Mouse (Mus musculus): ENCODE data around the gene Twf1. TPM values are rescaled to one million over a fixed set of nuclear protein-coding genes. Genes with fewer than 3 reads are reported as not detected.

Twf1 gene
- polyA plus RNA-seq, 1 experiment from 2014 or later, result 81.7 TPM

DNA sequence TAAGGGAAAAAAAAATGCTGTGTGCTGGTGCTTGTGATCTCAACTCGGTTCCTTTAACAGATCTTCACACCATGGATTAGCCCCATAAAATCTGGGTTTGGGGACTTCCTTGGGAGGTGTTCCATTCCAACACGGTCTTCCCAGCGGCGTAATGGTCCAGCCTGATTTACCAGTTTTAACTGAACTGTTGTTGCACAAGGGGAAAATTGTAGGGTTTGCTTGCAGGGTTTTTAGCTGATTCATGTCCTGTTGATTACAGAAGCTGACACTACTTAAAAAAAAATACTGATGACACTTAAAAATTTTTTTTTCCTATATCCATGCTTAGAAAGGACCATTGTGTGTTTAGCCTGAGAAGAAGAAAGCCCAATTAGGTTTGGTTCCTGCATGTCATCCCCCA is 1.7 kb upstream of the Twf1 start:
- DNase-seq (no peak), ATAC-seq (ENCODE audit: insufficient read depth) (no peak)
- Histone ChIP-seq H3K4me1 (ENCODE audit: insufficient read depth) (no peaks in the 10 kb centered on the region), H3K27me3 (ENCODE audit: insufficient read depth, low read length) (no peaks in the 10 kb centered on the region), H3K27ac (ENCODE audit: low read depth) (no peak overlapping the region), H3K9me3 (ENCODE audit: low read depth, low read length) (no peaks in the 10 kb centered on the region), H3K36me3 (ENCODE audit: insufficient read depth) (peaks cover 4% of the 10 kb centered on the region; the same call in 1 of the 2 replicates), H3K9ac (no peak overlapping the region), H3K4me2 (no peak overlapping the region), H3K4me3 (ENCODE audit: low read depth, low read length) (no peak overlapping the region)
- TF ChIP-seq CTCF (IDR thresholded peaks at IDR 0.05; ENCODE audit: low read depth), result no peak
- WGBS, result 83% methylated on average over 4 of the region's 4 CpGs

- Histone ChIP-seq H3K9ac (no peak overlapping the region; the same call in 1 of the 2 replicates), H3K36me3 (ENCODE audit: insufficient read depth) (peaks cover 16% of the 10 kb centered on the region), H3K9me3 (ENCODE audit: low read depth, low read length) (no peaks in the 10 kb centered on the region), H3K4me1 (ENCODE audit: insufficient read depth) (no peaks in the 10 kb centered on the region), H3K27ac (ENCODE audit: low read depth) (no peak overlapping the region), H3K27me3 (ENCODE audit: insufficient read depth, low read length) (no peaks in the 10 kb centered on the region), H3K4me3 (ENCODE audit: low read depth, low read length) (peak overlapping the region; percentile 95), H3K4me2 (peak overlapping the region; percentile 58)
- ATAC-seq (ENCODE audit: insufficient read depth) (peak; percentile 36; the same call in 1 of the 2 replicates), DNase-seq (no peak)
- WGBS, result 10% methylated on average over 8 of the region's 8 CpGs
- TF ChIP-seq CTCF (IDR thresholded peaks at IDR 0.05; ENCODE audit: low read depth), result no peak
Measured at GRCm38 (mm10) chr15:94590083-94590482, 394 bp upstream of the Twf1 start.

DNA sequence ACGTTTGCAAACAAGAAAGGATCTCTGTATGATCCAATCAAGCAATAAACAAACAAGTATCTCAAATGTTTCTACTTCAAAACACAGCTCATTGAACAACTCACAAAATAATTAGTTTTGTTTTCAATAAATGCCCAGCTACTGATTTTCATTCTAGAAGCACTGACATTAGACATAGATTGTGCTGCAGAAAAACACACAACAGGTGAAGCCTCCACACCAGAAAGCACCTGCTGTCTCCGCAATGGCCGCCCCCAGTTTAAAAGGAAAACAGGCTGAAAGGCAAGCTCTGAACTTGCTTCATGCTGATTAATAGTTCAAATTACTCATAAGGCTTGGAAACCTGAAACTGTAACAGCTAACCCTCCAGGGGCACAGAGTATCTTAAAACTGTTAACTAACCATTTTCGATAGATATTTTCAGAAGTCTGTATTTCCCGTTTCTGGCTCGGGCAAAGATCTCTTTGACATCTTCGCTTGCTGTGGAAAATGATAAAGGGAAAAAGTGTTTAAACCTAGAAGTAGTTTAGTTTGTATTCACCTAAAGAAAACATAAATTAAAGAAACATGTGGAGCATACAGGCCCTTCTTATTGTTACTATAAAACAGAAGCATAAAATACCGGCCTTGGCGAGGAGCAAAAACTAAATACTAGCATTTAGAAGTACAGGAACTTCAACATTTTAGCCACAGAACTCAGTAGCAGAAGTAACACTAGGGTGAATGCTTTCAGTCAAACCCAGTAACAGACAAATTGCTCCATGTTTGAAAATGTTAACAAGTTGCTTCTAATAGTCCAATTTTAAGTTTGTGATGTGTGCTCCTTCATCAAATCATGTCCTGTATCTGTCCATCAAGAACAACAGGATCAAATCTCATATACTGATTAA is 1.6 kb downstream of the Twf1 start:
- 83% methylated on average over 9 of the region's 9 CpGs for WGBS
- no peak for TF ChIP-seq CTCF (IDR thresholded peaks at IDR 0.05; ENCODE audit: low read depth)
- Histone ChIP-seq H3K27me3 (ENCODE audit: insufficient read depth, low read length) (no peaks in the 10 kb centered on the region), H3K9me3 (ENCODE audit: low read depth, low read length) (no peaks in the 10 kb centered on the region), H3K4me1 (ENCODE audit: insufficient read depth) (no peaks in the 10 kb centered on the region), H3K4me2 (peak overlapping the region; percentile 72), H3K36me3 (ENCODE audit: insufficient read depth) (peaks cover 35% of the 10 kb centered on the region), H3K4me3 (ENCODE audit: low read depth, low read length) (peak overlapping the region; percentile 95), H3K27ac (ENCODE audit: low read depth) (no peak overlapping the region), H3K9ac (0 out of 2 replicates have a peak overlapping the region, but pooled peaks have one; percentile 2)
- DNase-seq (no peak), ATAC-seq (ENCODE audit: insufficient read depth) (no peak)

DNA sequence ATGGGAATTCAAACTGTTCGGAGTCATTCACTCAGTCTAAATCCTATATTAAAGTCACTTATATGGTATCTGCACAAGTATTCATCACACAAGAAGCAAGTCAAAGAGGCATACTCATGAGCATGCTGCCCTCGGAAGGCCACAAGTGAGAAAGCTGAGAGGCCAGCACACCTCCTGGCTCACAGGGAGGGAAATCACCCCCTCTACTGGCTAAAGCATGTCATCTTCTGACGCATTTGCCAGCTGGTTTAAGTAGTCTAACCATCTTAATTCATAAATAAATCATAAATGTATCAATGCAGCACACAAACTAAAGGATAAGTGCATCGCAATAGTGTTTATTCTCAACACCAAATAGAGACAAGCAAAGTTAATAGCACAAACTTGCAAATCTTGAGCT is 5.0 kb downstream of the Twf1 start:
- Histone ChIP-seq H3K9ac (no peak overlapping the region), H3K27me3 (ENCODE audit: insufficient read depth, low read length) (no peaks in the 10 kb centered on the region), H3K4me3 (ENCODE audit: low read depth, low read length) (no peak overlapping the region), H3K27ac (ENCODE audit: low read depth) (no peak overlapping the region), H3K4me2 (no peak overlapping the region), H3K9me3 (ENCODE audit: low read depth, low read length) (no peaks in the 10 kb centered on the region), H3K36me3 (ENCODE audit: insufficient read depth) (peaks cover 67% of the 10 kb centered on the region), H3K4me1 (ENCODE audit: insufficient read depth) (no peaks in the 10 kb centered on the region)
- TF ChIP-seq CTCF (IDR thresholded peaks at IDR 0.05; ENCODE audit: low read depth), result 0 out of 2 replicates have a peak, but pooled peaks have one; percentile 13
- DNase-seq (no peak), ATAC-seq (ENCODE audit: insufficient read depth) (no peak)
- 81% methylated on average over 4 of the region's 4 CpGs for WGBS

- no peak for ATAC-seq (ENCODE audit: insufficient read depth)
- Histone ChIP-seq H3K9ac (no peak overlapping the region), H3K27me3 (ENCODE audit: insufficient read depth, low read length) (no peaks in the 10 kb centered on the region), H3K9me3 (ENCODE audit: low read depth, low read length) (no peaks in the 10 kb centered on the region), H3K4me2 (no peak overlapping the region), H3K36me3 (ENCODE audit: insufficient read depth) (peaks cover 79% of the 10 kb centered on the region), H3K27ac (ENCODE audit: low read depth) (no peak overlapping the region), H3K4me1 (ENCODE audit: insufficient read depth) (no peaks in the 10 kb centered on the region), H3K4me3 (ENCODE audit: low read depth, low read length) (no peak overlapping the region)
- no peak for TF ChIP-seq CTCF (IDR thresholded peaks at IDR 0.05; ENCODE audit: low read depth)
- no peak for DNase-seq
- 77% methylated on average over 10 of the region's 10 CpGs for WGBS
Measured at GRCm38 (mm10) chr15:94583153-94583552, 6.5 kb downstream of the Twf1 start.

DNA sequence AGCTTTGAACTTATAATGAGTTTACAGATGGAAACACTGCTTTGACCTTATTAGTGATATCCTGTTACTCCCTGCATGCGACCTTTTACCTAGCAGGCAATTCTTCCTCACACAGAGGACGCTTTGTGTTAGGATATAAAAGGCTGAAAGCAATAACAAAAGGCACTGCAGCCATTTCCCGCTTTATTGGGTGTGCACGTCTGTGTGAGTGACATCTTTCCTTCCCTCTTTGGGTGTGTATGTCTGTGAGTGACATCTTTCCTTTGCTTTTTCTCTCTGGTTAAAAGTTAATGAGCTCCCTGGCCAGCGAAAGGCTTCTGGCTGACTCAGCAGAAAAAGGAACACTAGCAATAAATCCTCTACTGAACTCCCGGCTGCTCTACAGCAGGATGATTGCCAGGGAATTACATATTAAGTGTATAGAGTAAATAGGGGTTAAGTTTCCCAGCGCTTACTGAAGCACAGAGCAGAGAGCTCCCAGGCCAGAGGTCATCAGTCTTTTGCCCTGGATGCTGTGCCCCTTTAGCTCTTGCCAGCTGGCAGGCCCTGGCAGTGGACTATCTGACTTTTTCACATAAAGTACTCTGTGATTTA is 7.6 kb downstream of the Twf1 start:
- TF ChIP-seq CTCF (IDR thresholded peaks at IDR 0.05; ENCODE audit: low read depth), result no peak
- ATAC-seq (ENCODE audit: insufficient read depth) (no peak), DNase-seq (no peak)
- Histone ChIP-seq H3K4me1 (ENCODE audit: insufficient read depth) (no peaks in the 10 kb centered on the region), H3K27ac (ENCODE audit: low read depth) (no peak overlapping the region), H3K27me3 (ENCODE audit: insufficient read depth, low read length) (no peaks in the 10 kb centered on the region), H3K36me3 (ENCODE audit: insufficient read depth) (peaks cover 80% of the 10 kb centered on the region), H3K9me3 (ENCODE audit: low read depth, low read length) (no peaks in the 10 kb centered on the region), H3K4me3 (ENCODE audit: low read depth, low read length) (no peak overlapping the region), H3K9ac (no peak overlapping the region), H3K4me2 (no peak overlapping the region)
- WGBS, result 67% methylated on average over 7 of the region's 7 CpGs

- ATAC-seq (ENCODE audit: insufficient read depth), result no peak
Measured at GRCm38 (mm10) chr15:94574566-94575268, 15.0 kb downstream of the Twf1 start.

More at GRCm38 (mm10) chr15:94574566-94575268, 15.0 kb downstream of the Twf1 start:
- peaks cover 14% of the 10 kb centered on the region for H3K36me3 ChIP-seq (ENCODE audit: insufficient read depth)
- H3K27ac ChIP-seq (ENCODE audit: low read depth), result no peak overlapping the region
- no peak for TF ChIP-seq CTCF (IDR thresholded peaks at IDR 0.05; ENCODE audit: low read depth)
- H3K27me3 ChIP-seq (ENCODE audit: insufficient read depth, low read length), result no peaks in the 10 kb centered on the region
- no peaks in the 10 kb centered on the region for H3K9me3 ChIP-seq (ENCODE audit: low read depth, low read length)
- WGBS, result 62% methylated on average over 4 of the region's 4 CpGs
- no peak overlapping the region for H3K9ac ChIP-seq
- H3K4me3 ChIP-seq (ENCODE audit: low read depth, low read length), result no peak overlapping the region
- no peak for DNase-seq
- no peaks in the 10 kb centered on the region for H3K4me1 ChIP-seq (ENCODE audit: insufficient read depth)
- H3K4me2 ChIP-seq, result no peak overlapping the region
